ENCODE assay signal across 14 mouse cellular contexts in genomic region chr14:50824219-50824618, GRCm38 (mm10). TPM values are rescaled to one million over a fixed set of nuclear protein-coding genes. Genes with fewer than 3 reads are reported as not detected.
DNase-seq lines count a peak whose midpoint lies in the region; ATAC-seq lines count a peak whose summit lies in the region.
"Had no signal": no experiment of that assay in that cellular context is flagged by ENCODE, and none has a peak within 500 bp of the region (broad histone marks: within the 10 kb centered on the region; RNA-seq: fewer than 3 reads in every experiment).

No protein-coding gene starts in this region.

- intact Hi-C loops in gastrocnemius, postnatal 14 days (cut with DNase I; ENCODE audit: low total_unique reads): no loop called here

- peak; percentile 28 for DNase-seq in layer of hippocampus, adult 9-11 months
- no peak for DNase-seq in layer of hippocampus, adult 8-10 months (ENCODE audit: low spot score in 2 of 2)
- peak; percentile 42 to 55 for DNase-seq in B cell, adult 2 months
- DNase-seq in brain, adult 2 months (ENCODE audit: low read depth, low spot score): peak; percentile 20
- no peak for DNase-seq in right cerebral cortex, adult 18-20 months
- no peak for DNase-seq in urinary bladder, postnatal 10 days (ENCODE audit: low spot score)
- no peak for DNase-seq in gastrocnemius, postnatal 14 days
- DNase-seq: adrenal gland, adult 2 months; cerebellum, postnatal 36 days; forebrain, postnatal 0 days; kidney, adult 8-10 months; left cerebral cortex, postnatal 4 days had no signal

- peak; percentile 21; the same call in 1 of the 2 replicates for ATAC-seq in megakaryocyte-erythroid progenitor cell, adult 5-6 weeks (replicated peaks; ENCODE audit: low FRiP score, low TSS enrichment, poor library complexity, severe bottlenecking)
- ATAC-seq: forebrain, postnatal 0 days; midbrain, embryonic 13.5 days had no signal

RNA-seq across cellular contexts. Expression of gene Parp2, which starts 16.6 kb away (rescaled TPM):
- total RNA-seq in layer of hippocampus, adult 8-10 months (2022): 10 to 100 TPM; 27.2 to 29.0 (median 28.7) TPM
- 66.6 and 128 TPM in 2 replicates for total RNA-seq in megakaryocyte-erythroid progenitor cell, adult 5-6 weeks (2014; fragmentation: Nextera tagmentation)
- total RNA-seq in megakaryocyte-erythroid progenitor cell, adult 5-6 weeks (2017): 89.0 and 128 TPM in 2 replicates
- 1 to 10 TPM; 9.3 to 10.0 TPM for total RNA-seq in gastrocnemius, postnatal 14 days (2021)

RNA-seq across cellular contexts. Expression of gene Ccnb1ip1, which starts 16.7 kb away (rescaled TPM):
- under 1 TPM in 1 of 4 experiments, not detected in 3; 0.55 TPM for total RNA-seq in layer of hippocampus, adult 8-10 months (2022)
- not detected in 2 replicates for total RNA-seq in megakaryocyte-erythroid progenitor cell, adult 5-6 weeks (2014; fragmentation: Nextera tagmentation)
- total RNA-seq in megakaryocyte-erythroid progenitor cell, adult 5-6 weeks (2017): not detected in 2 replicates
- under 1 TPM in 1 of 2 experiments, not detected in 1; 0.72 TPM for total RNA-seq in gastrocnemius, postnatal 14 days (2021)
- total RNA-seq: adrenal gland, adult 2 months had no signal

RNA-seq across cellular contexts. Expression of gene Ttc5, which starts 38.9 kb away (rescaled TPM):
- 10 to 100 TPM; 62.3 to 73.2 (median 64.0) TPM for total RNA-seq in layer of hippocampus, adult 8-10 months (2022)
- 25.4 and 29.8 TPM in 2 replicates for total RNA-seq in megakaryocyte-erythroid progenitor cell, adult 5-6 weeks (2014; fragmentation: Nextera tagmentation)
- total RNA-seq in megakaryocyte-erythroid progenitor cell, adult 5-6 weeks (2017): 25.4 and 36.3 TPM in 2 replicates
- 10 to 100 TPM; 12.0 to 12.3 TPM for total RNA-seq in gastrocnemius, postnatal 14 days (2021)

RNA-seq across cellular contexts. Expression of gene Tep1, which starts 46.1 kb away (rescaled TPM):
- total RNA-seq in layer of hippocampus, adult 8-10 months (2022): 1 to 10 TPM; 5.1 to 8.0 (median 7.4) TPM
- 11.1 and 25.3 TPM in 2 replicates for total RNA-seq in megakaryocyte-erythroid progenitor cell, adult 5-6 weeks (2014; fragmentation: Nextera tagmentation)
- total RNA-seq in megakaryocyte-erythroid progenitor cell, adult 5-6 weeks (2017): 2.7 and 9.1 TPM in 2 replicates
- 10 to 100 TPM in 1 of 2 experiments, 1 to 10 TPM in 1; 9.4 to 10.3 TPM for total RNA-seq in gastrocnemius, postnatal 14 days (2021)

Comparison
In these comparisons a context has a peak if more than half of its experiments do, and no peak if none do; other contexts are left out.
1. DNase-seq: peak in layer of hippocampus, adult 9-11 months (single experiment), B cell, adult 2 months (2 of 2) and brain, adult 2 months (single experiment); none in layer of hippocampus, adult 8-10 months (0 of 2), right cerebral cortex, adult 18-20 months (single experiment), urinary bladder, postnatal 10 days (single experiment) and gastrocnemius, postnatal 14 days (single experiment).